Mouse (Mus musculus) heart, embryonic 14.5 days (tissue): Measurements from ENCODE around the gene Hist2h4. TPM values are rescaled to one million over a fixed set of nuclear protein-coding genes. Genes with fewer than 3 reads are reported as not detected.

Source experiments
- ATAC-seq: fragments of 200-750 bp; cut with Nextera tagmentation; 2 replicates; pipeline ENCODE4 v1.8.0; 2017; ENCODE audit warnings: low read depth, moderate TSS enrichment; ENCODE audit not compliant: insufficient number of reproducible peaks, insufficient read depth, low FRiP score
- H3K27ac ChIP-seq, 2 experiments: fragments of 200-500 bp in 1 of 2; fragments of 300-500 bp in 1 of 2; sonication (generic) in 1 of 2; replicated peaks in 1 of 2; 2 replicates each; pipeline ENCODE4 v1.5.1; 2012 to 2014; ENCODE audit warnings: low read depth in 2 of 2, low read length in 2 of 2, control low read depth in 1 of 2, mild to moderate bottlenecking in 1 of 2, mixed read lengths in 1 of 2; ENCODE audit not compliant: control insufficient read depth in 1 of 2, insufficient read depth in 1 of 2
- H3K27me3 ChIP-seq: fragments of 300-500 bp; sonication (generic); 2 replicates; pipeline ENCODE4 v1.6.1; 2014; ENCODE audit warnings: mild to moderate bottlenecking, low read length, control low read depth; ENCODE audit not compliant: control insufficient read depth, insufficient read depth
- H3K36me3 ChIP-seq: fragments of 300-500 bp; sonication (generic); 2 replicates; pipeline ENCODE4 v1.6.1; 2014; ENCODE audit warnings: mild to moderate bottlenecking, control low read depth, low read length, mixed read lengths; ENCODE audit not compliant: control insufficient read depth, insufficient read depth
- H3K4me1 ChIP-seq, 2 experiments: fragments of 200-500 bp in 1 of 2; fragments of 300-500 bp in 1 of 2; sonication (generic) in 1 of 2; 2 replicates each; pipeline ENCODE4 v1.6.1; 2012 to 2014; ENCODE audit warnings: low read length in 2 of 2, control low read depth in 1 of 2, mixed read lengths in 1 of 2; ENCODE audit not compliant: control insufficient read depth in 2 of 2, insufficient read depth in 2 of 2
- H3K4me2 ChIP-seq: fragments of 300-500 bp; sonication (generic); 2 replicates; pipeline ENCODE4 v1.6.1; 2014; ENCODE audit warnings: mild to moderate bottlenecking, low read length
- H3K4me3 ChIP-seq, 2 experiments: fragments of 200-500 bp in 1 of 2; fragments of 300-500 bp in 1 of 2; sonication (generic) in 1 of 2; 2 replicates each; pipeline ENCODE4 v1.5.1; 2012 to 2014; ENCODE audit warnings: low read length in 2 of 2, mild to moderate bottlenecking in 2 of 2, control low read depth in 1 of 2, low read depth in 1 of 2, moderate library complexity in 1 of 2; ENCODE audit not compliant: control insufficient read depth in 1 of 2, insufficient read depth in 1 of 2
- H3K9ac ChIP-seq: fragments of 300-500 bp; sonication (generic); 2 replicates; pipeline ENCODE4 v1.6.1; 2014; ENCODE audit warnings: mild to moderate bottlenecking, low read length
- H3K9me3 ChIP-seq: fragments of 300-500 bp; sonication (generic); 2 replicates; pipeline ENCODE4 v1.6.1; 2016; ENCODE audit warnings: low read length, control low read depth; ENCODE audit not compliant: control insufficient read depth
- WGBS: fragments of 180-500 bp; shearing (Covaris S2); extraction: QIAGEN DNeasy Blood & Tissue Kit; methylation state at CpG from one replicate; pipeline ENCODE4 v1.1.7; 2014; 5-methylcytosine and 5-hydroxymethylcytosine counted together
- microRNA-seq: library from miRNA; unstranded; fragments of <30 nt; microRNA quantifications from one replicate; pipeline ENCODE4, GENCODE M21; 2016
- polyA plus RNA-seq: library from polyadenylated mRNA; unstranded; fragments of >200 nt; fragmentation: Nextera tagmentation; extraction: Ambion mirVana; gene quantifications from 2 replicates; pipeline ENCODE4 v1.2.1, GENCODE M21; 2014

Hist2h4 gene
- polyA plus RNA-seq, 1 experiment from 2014 or later = 5.0 TPM

GRCm38 (mm10) chr3:96219191-96219641 is 43.9 kb downstream of the Hist2h4 start:
- Histone ChIP-seq H3K4me3 (peak overlapping the region; percentile 60 to 72), H3K4me2 (peak overlapping the region; percentile 76), H3K27ac (peak overlapping the region; percentile 95 to 100), H3K9me3 (no peaks in the 10 kb centered on the region), H3K9ac (peak overlapping the region; percentile 93), H3K36me3 (no peaks in the 10 kb centered on the region), H3K4me1 (peaks cover 9 to 27% of the 10 kb centered on the region in 2 experiments), H3K27me3 (no peaks in the 10 kb centered on the region)
- ATAC-seq = no peak
- 2% methylated on average over 12 of the region's 12 CpGs for WGBS

Small RNA genes within 50 kb of the gene (microRNA-seq; reads per million reads assigned to microRNA genes)
- gene Gm44492 = not detected
- not detected for gene Gm47311
- not detected for gene Gm47313

Other genes starting within 250 kb of the Hist2h4 start
- gene Vps45, start 204.8 kb downstream of the Hist2h4 start, polyA plus RNA-seq = 22.8 and 24.4 TPM in 2 replicates
- gene Otud7b, start 158.8 kb downstream of the Hist2h4 start, polyA plus RNA-seq = 12.6 and 16.2 TPM in 2 replicates
- gene Mtmr11, start 101.3 kb downstream of the Hist2h4 start, polyA plus RNA-seq = 7.7 and 7.9 TPM in 2 replicates
- gene Sf3b4, start 91.0 kb downstream of the Hist2h4 start, polyA plus RNA-seq = 83.7 and 88.8 TPM in 2 replicates
- gene Sv2a, start 82.2 kb downstream of the Hist2h4 start, polyA plus RNA-seq = 10.8 and 12.0 TPM in 2 replicates
- 50.2 and 56.1 TPM in 2 replicates for gene Bola1, start 43.6 kb downstream of the Hist2h4 start, polyA plus RNA-seq
- gene Hist2h2ab, start 43.4 kb downstream of the Hist2h4 start, polyA plus RNA-seq = 1.3 TPM in 1 of 2 replicates, not detected in the other
- gene Hist2h2ac, start 42.4 kb downstream of the Hist2h4 start, polyA plus RNA-seq = 3.2 and 4.7 TPM in 2 replicates
- 6.8 and 7.6 TPM in 2 replicates for gene Hist2h2be, start 42.2 kb downstream of the Hist2h4 start, polyA plus RNA-seq
- 3.2 and 6.4 TPM in 2 replicates for gene Hist2h3c2, start 24.2 kb downstream of the Hist2h4 start, polyA plus RNA-seq
- gene Hist2h2aa2, start 23.0 kb downstream of the Hist2h4 start, polyA plus RNA-seq = 34.6 and 35.8 TPM in 2 replicates
- gene Hist2h2aa1, start 17.8 kb downstream of the Hist2h4 start, polyA plus RNA-seq = 22.5 and 26.3 TPM in 2 replicates
- 1.2 TPM in 1 of 2 replicates, not detected in the other for gene Hist2h3c1, start 16.6 kb downstream of the Hist2h4 start, polyA plus RNA-seq
- 26.9 and 32.0 TPM in 2 replicates for gene Hist2h3b, start 5.3 kb upstream of the Hist2h4 start, polyA plus RNA-seq
- gene Hist2h2bb, start 6.4 kb upstream of the Hist2h4 start, polyA plus RNA-seq = 4.0 and 7.9 TPM in 2 replicates
- 2.1 and 3.2 TPM in 2 replicates for gene Fcgr1, start 30.7 kb upstream of the Hist2h4 start, polyA plus RNA-seq
- gene BC107364, start 189.0 kb upstream of the Hist2h4 start, polyA plus RNA-seq = 0.66 and 1.0 TPM in 2 replicates